Mouse (Mus musculus) heart, postnatal 10 days (tissue): ENCODE results near the gene Kif12. TPM values are rescaled to one million over a fixed set of nuclear protein-coding genes. Genes with fewer than 3 reads are reported as not detected.

ENCODE experiments used
- DNase-seq, 2 experiments: peaks; one replicate each; pipeline ENCODE4 v3.0.0; 2021
- intact Hi-C: fragments of 180-260 bp; cut with DNase I; formaldehyde crosslinking; loops from one replicate; pipeline ENCODE4 v1.15.1; 2025
- total RNA-seq, 2 experiments: library from RNA; stranded (reverse); gene quantifications; 2 replicates each; pipeline ENCODE4 v1.2.3; 2021

Gene Kif12
- total RNA-seq = not detected

DNA sequence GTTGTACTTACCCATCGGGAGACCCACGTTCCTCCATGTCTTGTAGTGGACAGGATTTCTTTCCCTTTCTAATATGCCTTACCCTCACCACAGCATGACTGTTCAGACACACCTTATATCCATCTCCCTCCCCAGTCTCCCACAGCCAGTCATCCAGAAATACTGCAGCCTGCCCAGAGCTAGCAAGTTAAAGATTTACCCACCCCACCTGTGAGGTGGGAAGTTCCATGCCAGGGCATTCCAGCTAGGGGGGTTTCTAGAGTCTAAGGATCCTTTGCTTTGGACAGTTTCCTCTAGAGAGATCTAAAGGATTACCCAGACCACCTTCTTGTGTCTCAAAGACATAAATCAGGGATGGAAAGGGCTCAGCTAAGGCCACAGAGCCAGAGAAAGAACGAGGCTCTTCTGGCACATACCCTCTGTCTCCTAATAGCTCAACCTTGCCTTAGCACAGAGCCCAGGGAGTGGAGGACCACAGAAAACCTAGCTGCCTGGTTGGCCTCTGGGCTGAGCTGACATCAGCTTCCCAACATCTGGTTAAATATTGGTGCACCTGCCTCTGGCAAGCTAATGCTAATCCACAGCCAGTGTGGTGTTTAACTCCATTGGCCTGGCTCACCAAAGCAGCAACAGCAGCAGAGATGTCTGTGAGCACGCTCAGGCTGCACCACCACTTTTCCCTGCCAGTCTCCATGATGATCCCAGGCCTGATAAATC, at the start of gene Kif12:
Gene Kif12, minus strand, starts transcription at position 163 of the 717 bp plus-strand sequence.
- no peak for DNase-seq
- intact Hi-C loops = no loop called here

DNA sequence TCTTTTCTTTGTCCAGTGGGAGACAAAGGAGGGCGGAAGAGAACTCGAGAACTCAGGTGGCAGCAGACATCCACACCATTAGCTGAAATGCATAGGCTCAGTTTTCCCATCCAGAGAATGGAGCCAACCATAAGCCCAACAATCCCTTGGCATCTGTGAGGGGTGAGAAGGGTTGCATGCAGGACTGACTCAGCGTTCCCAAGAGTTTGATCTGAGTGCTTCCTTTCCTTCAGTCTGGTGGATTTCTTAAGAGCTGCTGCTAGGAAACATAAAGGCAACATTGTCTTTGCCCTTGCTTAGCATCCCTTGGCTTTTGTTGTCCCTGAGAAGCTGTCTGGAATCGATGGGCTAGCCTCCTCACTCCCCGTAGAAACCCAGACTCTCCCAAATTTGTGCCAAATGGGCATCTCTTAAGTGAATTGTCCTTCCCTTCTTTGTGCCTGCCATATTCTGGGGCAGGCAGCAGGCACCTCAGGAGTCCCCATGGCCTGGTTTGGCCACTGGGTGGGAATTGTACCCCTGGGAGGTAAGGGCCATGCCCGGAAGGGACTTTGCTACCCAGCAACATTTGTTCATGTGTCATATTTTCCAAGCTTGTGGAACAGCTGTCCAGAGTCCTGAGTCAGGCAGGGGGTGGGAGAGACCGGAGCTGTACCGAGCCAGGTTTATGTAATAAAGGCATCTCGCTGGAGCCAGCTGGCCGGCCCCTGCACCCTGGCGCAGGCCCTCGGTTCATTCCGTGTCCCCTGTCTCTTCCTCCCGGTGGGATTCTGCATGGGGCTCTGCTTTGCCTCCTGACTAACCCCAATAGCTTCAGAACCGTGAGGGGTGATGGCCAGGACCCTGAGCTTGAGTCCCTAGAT, 49.4 kb upstream of the Kif12 start:
- DNase-seq = peak; percentile 69 to 73
- intact Hi-C loops = no loop called here

DNA sequence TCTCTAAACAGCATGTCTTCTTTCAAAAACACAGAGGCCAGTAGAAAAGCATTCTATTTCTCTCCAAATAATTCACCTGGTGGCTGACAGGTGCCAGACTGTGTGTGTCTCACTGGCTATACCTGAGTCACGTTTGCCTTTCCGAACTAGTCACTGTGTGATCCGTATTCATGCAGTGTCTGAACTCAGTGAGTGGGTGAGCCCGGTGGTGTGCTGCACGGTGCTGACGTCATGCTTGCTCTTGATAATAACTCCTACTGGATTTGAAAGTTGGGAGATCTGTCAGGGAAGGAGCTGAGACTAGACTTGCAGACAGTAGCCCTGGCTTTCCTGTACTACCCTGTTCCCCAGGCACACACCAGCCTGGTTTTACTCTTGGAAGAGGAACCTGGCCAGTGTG, 47.7 kb upstream of the Kif12 start:
- intact Hi-C loops = loop anchor here (5.0 kb wide), 1 partner anchor 38 kb away; no protein-coding TSS in a partner anchor
- DNase-seq = no peak

DNA sequence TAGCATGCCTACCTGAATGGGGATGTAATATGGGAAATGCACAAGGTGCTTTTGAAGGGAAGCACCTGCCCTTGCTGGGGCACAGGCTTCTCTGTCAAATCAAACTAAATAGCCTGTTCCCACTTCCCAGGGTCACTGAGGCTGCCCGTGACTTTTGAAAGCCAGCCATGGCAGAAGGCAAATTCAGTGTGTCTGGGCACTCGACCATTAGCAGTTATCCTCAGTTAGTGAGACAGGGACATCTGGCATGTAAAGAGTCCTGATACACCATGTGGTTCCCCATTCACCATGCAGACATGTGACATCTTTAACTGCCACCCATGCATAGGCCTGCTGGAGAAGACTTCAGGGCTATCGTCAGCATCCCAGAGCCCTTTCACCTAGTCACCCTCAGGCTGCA, 47.1 kb upstream of the Kif12 start:
- intact Hi-C loops = loop anchor here (5.0 kb wide), 1 partner anchor 38 kb away; no protein-coding TSS in a partner anchor
- no peak for DNase-seq

DNA sequence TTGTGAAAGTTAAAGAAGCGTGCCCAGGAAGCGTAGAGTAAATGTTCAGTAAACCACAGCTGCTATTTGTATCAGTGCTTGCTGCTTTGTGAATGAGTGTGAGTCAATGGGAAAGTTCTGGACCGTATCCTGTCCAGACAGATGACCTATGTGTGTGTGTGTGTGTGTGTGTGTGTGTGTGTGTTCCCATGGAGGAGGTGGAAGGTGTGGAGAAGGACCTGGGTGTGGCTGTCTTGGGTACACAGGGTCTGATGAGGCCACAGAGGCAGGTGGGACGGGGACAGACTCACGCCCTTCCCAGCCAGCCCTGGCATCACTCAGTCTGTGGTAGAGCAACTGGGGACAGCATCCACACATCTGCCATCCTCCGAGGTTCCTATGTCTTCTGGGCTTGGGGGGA, 45.6 kb upstream of the Kif12 start:
- intact Hi-C loops = loop anchor here (5.0 kb wide), 1 partner anchor 40 kb away; no protein-coding TSS in a partner anchor
- no peak for DNase-seq

DNA sequence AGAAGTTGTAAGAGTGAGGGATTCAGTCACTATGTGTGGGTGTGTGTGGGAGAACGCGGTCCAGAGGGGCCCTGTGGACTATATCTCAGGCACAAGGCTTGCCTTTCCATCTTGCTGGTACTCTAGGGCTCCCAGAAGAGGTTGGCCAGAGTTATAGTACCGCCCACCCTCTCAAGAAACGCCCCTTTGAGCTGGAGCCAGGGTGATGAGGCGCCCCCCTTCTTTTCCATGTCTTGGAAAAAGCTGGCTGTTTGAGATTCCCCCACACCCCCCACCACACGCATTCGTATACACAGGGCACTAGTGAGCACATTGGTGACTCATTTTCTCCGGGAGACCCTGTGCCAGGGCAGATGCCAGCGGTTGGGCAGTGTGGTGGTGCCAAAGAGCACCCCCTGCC, 44.6 kb upstream of the Kif12 start:
- intact Hi-C loops = loop anchor here (1.0 to 5.0 kb wide), 2 partner anchors 41 to 91 kb away; no protein-coding TSS in a partner anchor
- DNase-seq = peak in 1 of 2 experiments; percentile 69

DNA sequence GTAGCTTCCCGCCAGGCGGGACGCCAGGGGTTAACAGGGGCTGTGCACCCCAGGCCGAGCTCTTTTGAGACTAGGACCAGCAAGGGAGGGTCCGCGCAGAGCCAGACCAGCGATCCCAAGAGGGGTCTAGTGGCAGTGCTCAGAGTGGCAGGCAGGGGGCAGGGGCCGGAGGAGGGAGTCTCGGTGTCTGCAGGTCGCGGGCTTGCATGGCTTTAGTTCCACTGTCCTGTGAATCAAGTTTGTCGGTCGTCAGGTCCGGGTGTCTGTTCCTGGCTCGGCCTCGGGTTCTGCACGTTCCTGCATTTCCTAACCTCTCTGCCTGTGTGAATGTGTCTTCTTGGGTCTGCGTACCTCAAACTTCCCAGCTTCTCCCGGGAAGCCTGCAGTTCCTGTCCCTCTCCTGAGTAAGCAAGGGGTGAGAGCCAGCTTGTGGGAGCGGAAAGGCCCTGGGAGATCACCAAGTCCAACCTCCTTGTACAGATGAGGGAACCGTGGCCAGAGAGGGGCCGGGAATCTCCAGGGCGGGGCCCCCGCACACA, 44.1 kb upstream of the Kif12 start:
- intact Hi-C loops = loop anchor here (1.0 to 5.0 kb wide), 3 partner anchors 41 to 103 kb away; no protein-coding TSS in a partner anchor
- DNase-seq = peak; percentile 65 to 76

DNA sequence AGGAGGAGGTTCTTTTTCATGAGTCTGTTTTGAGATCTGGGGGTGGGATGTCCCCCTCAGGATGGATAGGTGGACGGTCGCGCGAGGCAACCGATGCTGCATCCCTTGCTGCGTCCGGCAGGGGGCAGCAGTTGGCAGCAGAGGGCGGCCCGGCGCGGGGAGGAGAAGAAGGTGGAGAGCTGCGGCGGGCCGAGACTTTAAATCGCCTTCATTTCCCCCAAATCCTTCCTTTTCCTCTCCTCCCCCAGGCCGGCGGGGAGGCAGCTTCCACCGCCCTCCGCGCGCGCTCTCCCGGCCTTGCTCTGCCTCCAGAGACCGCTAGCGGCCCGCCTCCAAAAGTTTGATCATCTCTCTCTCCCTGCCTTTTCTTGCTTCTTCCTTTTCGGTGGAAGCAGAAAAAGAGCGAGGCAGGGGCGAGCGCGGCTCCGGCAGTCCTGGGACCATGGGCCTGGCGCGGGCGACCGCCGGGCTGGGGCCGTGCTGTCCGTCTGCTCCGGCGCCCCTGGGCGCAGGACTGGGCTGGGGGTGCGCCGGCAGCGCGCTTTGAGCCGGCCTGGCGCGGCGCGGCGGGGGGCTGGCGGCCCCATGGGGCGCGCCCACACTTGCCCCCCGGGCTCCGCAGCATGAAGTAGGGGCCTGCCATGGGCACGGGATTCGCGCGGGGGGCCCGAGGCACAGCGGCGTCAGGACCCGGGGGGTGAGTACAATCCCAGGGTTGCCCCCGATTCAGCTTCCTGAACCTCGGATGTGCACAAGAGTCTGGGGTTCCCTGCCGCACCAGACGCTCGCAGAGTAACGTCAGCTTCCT, 43.5 kb upstream of the Kif12 start:
- peak; percentile 86 to 88 for DNase-seq
- intact Hi-C loops = loop anchor here (2.0 to 5.0 kb wide), 2 partner anchors 42 to 103 kb away; no protein-coding TSS in a partner anchor

DNA sequence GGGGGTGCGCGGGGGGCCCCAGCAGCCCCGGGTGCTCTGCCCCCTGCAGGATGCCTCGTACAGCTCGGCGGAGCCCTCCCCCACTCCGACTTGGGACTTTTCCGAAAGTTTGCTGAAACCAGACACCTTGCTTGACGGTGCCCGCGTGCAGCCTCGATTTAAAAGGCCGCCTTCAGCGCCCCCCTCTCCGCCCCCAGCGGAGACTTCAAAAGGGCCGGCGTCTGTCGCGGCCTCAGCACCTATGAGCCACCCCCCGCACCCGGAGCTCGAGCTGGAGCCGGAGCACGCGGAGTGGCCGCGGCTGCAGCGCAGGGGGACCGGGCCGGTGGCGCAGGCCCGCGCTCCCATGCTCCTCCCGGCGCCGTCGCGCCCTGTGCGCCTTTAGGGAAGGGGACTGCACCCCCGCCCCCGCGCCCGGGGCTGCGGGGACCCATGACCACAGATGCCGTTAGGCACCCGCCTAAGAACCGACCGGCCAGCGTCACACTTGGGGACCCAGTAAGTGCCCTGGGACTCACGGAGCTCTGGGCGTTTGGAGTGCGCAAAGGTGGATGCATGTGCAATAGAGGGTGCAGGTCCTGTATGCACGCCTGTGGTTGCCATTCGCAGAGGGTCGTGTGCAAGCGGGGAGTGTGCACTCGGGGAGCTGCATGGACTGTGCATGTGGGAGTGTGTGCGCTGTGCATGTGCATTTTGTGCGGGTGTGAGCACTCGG, 42.1 kb upstream of the Kif12 start, which contains the start of gene Col27a1:
Gene Col27a1, plus strand, starts transcription at position 98 of the 715 bp plus-strand sequence.
- no peak for DNase-seq
- intact Hi-C loops = loop anchor here (2.0 kb wide), 1 partner anchor 105 kb away; no protein-coding TSS in a partner anchor

DNA sequence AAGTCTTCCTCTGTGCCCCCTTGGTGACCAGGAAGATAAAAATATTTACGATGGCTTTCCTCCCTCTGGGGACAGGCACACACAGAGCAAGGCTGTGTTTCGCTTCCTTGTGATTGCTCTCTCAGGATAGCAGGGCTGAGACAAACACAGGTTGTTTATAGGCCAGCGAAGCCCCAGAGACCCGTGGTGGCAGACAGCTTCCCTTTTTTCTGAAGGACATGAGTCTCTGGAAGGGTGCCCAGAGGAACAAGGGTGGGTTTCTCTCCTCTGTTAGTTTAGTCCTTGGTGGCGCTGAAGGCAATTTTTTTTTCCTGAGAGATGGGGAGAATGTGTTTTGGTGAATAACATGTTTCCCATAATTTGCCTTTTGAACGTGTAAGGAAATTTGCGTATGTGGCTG, 33.7 kb upstream of the Kif12 start:
- intact Hi-C loops = no loop called here
- no peak for DNase-seq

DNA sequence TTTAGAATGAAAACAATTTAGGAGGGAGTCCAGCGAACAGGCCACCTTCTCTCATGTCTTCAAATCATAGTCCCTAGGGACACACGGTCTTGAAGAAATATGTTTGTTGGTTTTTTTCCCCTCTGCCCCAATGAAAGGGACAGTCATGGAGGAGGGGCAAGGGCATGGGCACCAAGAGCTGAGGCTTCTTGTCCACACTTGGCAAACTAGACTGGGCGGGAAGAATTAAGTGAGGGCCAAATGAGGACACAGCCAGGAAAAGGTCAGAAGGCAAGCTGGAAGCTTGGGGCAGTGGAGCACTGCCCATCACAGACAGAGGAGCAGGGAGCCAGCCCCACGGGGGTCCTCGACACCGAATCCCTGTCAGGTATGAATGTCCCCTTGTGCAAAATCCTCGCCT, 31.9 kb upstream of the Kif12 start:
- intact Hi-C loops = no loop called here
- DNase-seq = no peak

DNA sequence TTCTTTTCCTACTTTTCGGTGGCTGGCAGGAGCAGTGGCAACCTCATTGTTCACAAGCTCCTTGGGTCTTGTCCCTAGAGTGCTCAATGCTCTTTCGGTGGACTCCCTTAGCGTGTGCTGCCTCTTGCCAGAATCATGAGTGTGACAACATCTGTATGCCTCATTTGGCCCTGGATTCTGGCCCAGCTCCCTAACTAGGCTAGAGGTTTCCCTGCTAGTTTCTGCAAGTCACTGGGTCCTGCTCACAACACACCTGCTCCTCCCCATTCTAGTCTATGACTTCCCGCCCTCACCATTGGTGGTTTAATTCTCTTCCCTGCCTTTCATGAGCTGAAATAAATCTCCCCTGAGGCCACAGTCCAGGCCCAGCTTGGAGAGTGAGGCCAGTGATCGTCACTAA, 27.4 kb upstream of the Kif12 start:
- DNase-seq = peak; percentile 18 to 27
- intact Hi-C loops = no loop called here

DNA sequence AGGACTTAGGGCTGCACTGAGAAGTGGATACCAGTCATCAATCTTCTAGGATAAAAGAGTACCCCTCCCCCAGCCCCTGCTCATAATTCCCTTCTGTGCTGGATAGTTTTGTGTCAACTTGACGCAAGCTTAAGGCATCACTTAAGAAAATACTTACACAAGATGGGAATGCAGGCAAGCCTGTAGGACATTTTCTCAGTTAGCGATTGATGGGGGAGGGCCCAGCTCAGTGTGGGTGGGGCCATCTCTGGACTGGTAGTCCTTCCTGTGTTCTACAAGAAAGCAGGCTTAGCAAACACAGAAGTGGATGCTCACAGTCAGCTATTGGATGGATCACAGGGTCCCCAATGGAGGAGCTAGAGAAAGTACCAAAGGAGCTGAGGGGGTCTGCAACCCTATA, 22.4 kb upstream of the Kif12 start:
- DNase-seq = no peak

DNA sequence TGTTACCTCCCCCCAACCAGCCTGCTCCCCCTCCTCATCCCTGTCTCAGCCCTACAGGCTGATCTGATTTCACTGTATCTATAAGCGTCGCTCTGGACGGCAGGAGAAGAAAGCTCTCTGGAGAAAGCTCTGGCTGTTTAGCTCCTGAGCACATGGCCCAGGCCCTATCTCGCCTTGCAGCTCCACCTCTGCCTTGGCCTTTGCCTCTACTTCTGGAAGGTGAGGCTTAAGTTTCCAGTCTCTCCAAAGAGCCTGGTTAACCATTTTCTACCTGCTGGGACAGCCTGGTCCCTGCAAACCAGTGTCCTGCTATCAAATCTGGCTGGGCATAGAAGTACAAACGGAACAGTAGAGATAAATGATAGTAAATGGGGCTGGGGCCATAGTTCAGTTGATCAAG, 19.7 kb upstream of the Kif12 start:
- DNase-seq = no peak
- intact Hi-C loops = no loop called here

More for the DNA sequence above, 22.4 kb upstream of the Kif12 start:
- intact Hi-C loops = no loop called here

DNA sequence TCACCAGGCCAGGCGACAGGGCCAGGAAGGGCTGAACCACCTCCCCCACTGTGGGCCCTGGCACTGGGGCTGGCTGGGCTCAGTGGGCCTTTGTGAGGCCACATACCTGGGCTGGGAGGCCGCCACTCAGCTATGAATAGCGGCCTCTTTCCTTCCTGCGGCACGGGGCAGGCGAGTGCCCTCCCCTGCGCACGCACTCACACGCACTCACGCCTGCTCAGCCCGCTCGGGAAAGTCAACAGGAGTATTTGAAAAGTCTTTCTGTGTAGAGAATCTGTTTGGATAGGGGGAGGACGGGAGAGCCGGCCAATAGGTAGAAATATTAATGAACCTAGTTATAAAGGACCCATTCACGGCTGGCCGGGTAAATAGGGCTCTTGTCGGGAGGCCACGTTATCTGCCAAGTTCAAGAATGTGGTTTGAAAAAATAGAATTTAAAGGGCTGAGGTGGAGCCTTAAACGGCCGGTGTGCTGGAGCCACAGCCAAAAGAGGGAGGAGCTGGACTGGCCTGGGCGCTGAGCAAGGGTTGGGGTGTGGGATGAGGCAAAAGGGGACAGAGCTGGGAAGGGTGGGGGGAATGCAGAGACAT, 14.4 kb upstream of the Kif12 start:
- intact Hi-C loops = no loop called here

DNA sequence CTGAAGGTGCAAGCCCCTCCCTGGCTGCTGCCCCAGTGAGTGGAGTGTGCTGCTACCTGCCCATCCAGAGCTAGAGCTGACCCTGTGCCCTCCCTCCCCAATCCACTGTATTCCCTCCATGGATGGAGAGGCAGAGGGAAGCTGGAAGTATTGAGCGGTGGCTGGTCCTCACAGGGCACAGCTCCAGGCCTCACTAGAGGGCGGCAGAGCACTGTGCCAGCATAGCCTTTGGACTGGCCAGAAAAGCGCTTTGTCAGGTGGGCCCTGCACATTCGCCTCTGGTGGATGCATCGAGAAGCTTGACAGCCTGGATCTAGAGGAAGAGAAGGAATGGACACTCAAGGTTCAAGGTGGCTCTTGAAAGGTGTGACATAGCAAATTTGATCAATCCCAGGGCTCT, 9.6 kb upstream of the Kif12 start:
- peak; percentile 69 to 76 for DNase-seq
- intact Hi-C loops = loop anchor here (1.0 kb wide), 1 partner anchor 138 kb away; no protein-coding TSS in a partner anchor

More for the DNA sequence above, 14.4 kb upstream of the Kif12 start:
- peak in 1 of 2 experiments; percentile 17 for DNase-seq

DNA sequence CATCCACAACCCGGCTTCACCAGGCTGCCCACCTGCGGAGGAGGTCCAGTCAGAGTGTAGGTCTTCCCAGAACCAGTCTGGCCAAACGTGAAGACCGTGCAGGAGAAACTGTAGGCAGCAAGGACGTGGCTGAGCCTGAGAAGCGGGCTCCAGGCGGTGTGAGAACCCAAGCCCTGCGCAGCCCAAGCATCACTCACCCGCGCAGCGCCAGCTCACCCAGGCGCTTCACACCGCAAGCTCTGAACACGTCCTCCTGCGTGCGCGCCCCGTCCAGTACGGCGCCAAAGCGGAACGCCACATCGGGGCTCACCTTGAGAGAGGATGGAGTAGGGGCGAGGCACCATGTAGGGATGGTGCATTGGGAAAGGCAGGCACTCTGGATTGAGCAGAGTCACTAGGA, 809 bp downstream of the Kif12 start:
- DNase-seq = no peak
- intact Hi-C loops = no loop called here

DNA sequence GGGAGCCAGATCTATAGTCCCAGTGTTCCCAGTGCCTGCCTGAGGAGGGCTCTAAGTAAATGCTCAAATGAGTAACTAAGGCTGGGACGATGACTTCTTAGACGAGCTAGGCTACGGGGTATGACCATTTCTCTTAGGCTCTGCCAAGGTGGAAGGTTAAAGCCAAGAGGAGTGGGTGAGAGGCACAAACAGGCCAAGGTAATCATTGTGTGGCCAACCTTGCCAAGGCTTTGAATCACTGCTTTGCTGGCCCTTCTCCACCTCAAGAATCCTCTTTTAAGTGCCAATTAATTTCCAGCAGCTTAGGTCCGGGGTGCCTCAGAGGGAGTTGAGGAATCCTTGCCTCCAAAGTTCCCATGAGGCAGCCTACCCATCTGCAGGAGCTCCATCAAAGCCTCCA, 1.9 kb downstream of the Kif12 start:
- no peak for DNase-seq
- intact Hi-C loops = no loop called here

DNA sequence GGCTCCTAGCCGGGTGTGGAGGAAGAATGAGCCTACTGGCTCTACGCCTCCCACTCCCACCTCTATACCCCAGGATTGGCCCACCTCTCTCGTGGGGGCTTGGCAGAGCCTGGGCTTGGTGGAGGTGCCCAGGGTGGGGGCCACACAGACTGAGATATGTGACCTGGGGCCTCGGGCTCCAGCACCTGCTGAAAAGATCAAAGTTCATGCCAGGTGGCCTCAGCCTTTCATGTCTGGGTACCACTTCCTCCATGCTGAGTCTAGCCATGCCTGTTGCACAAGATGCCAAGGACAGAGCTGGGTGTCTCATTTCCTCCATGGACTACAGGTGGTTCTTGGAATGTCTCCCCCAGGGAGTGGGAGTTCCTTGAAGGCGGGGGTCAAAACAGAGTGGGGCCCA, 5.6 kb downstream of the Kif12 start:
- intact Hi-C loops = no loop called here
- no peak for DNase-seq
